Mouse (Mus musculus) olfactory bulb, adult 2 months (tissue): Measurements from ENCODE around the gene Eif2b1.

Source experiments
- CTCF ChIP-seq: fragments of 200-500 bp; IDR thresholded peaks from 2 replicates; pipeline ENCODE4 v1.5.1; 2012; ENCODE audit warnings: low read depth, mild to moderate bottlenecking, low read length, moderate library complexity; ENCODE audit not compliant: insufficient read depth
- POLR2A ChIP-seq: fragments of 200-500 bp; IDR thresholded peaks from 2 replicates; pipeline ENCODE4 v1.6.1; 2012; ENCODE audit warnings: mild to moderate bottlenecking, low read depth, low read length, moderate library complexity; ENCODE audit not compliant: insufficient read depth

- TF ChIP-seq CTCF (no peak), POLR2A (no peak)
Observed at GRCm38 (mm10) chr5:124531583-124531930, 47.4 kb downstream of the Eif2b1 start.
